Mouse (Mus musculus) kidney, adult 8-10 months (tissue): Measurements from ENCODE around the gene Abhd17c.
"Not testable (repeated sequence)": the region's sequence is repeated elsewhere in the genome, so short reads cannot be mapped to it uniquely, and the experiment has no call there.

Experiments
- DNase-seq, 2 experiments: peaks; one replicate each; pipeline ENCODE4 v3.0.0; 2022

Abhd17c gene

DNA sequence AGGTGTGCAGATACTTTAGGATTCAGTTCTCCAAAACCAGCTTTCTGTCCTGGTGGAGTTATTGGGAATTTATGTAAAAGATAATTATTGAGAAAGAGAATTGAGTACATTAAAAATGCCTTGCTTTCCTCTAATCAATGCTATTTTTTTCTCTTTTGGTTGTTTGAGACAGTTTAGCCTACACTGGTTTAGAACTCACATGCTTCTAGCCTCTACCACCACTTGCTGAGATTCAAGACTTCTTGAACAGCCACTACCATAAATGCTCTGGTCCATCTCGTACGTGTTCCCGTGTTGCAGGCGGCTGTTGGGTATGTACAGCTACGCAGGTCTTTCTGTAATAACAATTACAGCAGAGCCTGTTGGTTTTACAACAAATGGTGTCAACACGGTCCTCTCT is 681 bp upstream of the Abhd17c start:
- no peak for DNase-seq

DNA sequence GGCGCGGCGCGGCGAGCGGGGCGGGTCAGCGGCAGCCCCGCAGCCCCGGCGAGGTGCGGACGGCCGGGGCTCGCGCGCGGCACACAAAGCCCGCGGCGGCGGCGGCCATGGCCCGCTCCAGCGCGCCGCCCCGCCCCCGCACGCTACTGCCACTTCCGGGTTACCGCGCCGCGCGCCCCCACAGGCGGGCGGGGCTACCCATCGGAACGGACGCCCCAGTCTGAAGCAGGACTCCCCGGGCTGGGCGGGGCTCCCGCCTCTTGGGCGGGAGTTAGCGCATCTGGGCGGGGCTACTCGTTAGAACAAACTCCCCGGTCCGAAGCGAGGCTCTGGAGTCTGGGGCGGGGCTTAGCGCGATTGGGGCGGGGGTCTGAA is 254 bp upstream of the Abhd17c start:
- peak; percentile 94 to 95 for DNase-seq

DNA sequence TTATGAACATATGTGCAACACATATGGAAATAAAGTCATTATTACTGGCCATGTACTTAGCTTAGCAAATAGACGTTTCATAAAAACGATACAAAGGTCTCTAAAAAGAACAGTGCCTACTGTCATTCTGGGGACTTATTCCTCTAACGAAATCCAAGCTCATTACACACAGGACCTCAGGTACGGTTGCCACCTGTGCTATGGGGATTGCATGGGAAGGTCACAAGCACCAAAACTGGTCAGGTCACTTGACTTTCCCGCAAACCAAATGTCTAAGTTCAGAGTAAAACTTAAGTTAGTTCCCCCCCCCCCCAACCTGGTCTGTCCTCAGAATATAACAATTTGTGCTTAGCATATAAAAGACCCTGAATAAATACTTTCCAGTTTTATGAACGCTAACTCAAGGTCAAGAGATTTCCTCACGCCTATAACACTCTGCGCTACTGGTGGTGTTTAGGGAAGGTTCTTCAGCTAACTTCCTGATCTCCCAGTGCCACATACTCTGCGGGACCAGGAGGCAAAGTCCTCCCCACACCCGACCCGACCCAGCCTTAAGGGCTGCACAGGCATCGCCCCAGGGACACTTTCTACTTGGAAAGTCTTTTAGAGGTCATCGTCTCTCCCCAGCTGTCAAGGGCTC is 1.2 kb downstream of the Abhd17c start:
- DNase-seq: peak; percentile 60 to 70

DNA sequence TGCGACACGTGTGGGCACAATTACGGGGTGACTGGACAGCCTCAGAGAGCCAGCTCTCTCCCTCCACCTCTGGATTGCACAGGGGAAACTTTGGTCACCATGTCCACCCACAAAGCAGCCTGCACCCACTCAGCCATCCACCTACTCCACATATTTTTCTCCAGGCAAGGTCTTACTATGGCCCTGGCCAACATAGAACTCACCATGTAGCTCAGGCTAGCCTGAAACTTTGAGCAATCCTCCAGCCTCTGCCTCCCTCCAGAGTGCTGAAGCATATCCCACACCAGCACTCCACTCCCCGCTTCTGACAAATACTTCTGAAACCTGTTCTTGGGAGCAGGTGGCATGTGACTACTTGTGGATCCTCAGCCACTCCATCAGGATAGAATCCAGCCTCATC is 1.9 kb downstream of the Abhd17c start:
- DNase-seq: no peak

DNA sequence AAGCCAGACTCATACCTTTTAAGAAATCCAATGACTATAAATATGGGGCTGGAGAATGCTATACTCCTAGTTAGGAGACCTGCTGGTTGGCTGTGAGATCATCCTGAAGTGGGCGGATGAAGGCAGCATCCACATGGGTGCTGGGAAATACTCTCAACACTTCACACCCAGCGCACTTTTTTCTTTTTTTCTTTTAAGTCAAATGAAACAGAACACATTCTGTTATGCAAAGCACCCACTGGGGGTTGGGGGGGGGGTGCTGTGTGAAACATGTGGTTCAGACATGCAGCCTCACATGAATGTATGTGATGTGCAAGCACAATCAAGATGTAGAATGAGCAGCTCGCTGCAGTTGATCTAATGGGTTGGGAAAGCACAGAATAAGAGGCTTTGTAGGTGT is 2.8 kb downstream of the Abhd17c start:
- no peak for DNase-seq

DNA sequence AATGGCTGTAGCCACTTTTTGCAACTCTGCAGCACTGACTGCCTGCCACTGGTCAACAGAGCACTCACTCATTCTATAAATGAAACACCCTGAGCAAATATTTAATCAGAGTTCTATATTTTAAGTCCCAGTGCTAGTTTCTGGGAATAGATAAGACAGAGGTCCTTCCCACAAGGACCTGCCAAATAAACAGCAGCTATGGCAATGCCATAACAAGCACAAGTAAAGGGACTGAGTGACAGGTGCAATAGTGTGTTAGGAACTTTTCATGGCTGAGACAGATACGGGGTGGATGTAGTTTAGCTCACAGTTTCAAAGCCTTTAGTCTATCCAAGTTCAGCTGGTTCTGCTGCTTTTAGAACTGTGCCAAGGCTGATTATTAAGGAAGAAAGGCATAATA is 3.9 kb downstream of the Abhd17c start:
- DNase-seq: no peak

- DNase-seq: peak; percentile 88 to 91
Observed at GRCm38 (mm10) chr7:84145633-84146032, 6.1 kb downstream of the Abhd17c start.

GRCm38 (mm10) chr7:84142736-84143473 is 8.8 kb downstream of the Abhd17c start:
- no peak for DNase-seq

DNA sequence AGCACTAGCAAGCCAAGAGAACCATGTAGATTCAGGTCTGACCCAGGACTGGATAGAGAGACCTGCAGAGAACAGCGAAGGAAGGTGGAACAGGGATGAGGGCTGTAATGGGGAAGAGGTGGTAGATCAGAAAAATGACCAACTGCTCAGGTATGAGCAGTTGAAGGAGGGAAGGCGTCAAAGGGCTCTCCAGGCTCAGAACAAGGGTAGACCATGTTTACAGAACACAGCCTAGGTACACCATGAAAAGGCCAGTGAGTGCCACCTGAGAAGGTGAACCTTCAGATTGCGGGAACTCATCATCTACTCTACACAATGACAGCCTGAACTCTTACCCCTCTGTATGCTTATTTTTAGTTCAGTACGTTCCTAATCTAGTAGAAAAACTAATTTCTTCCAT is 9.5 kb downstream of the Abhd17c start:
- DNase-seq: no peak

GRCm38 (mm10) chr7:84139566-84139965 is 12.1 kb downstream of the Abhd17c start:
- DNase-seq: no peak

GRCm38 (mm10) chr7:84138731-84139130 is 13.0 kb downstream of the Abhd17c start:
- no peak for DNase-seq

- no peak for DNase-seq
Observed at GRCm38 (mm10) chr7:84137779-84138178, 13.9 kb downstream of the Abhd17c start.

GRCm38 (mm10) chr7:84135799-84136700 is 15.6 kb downstream of the Abhd17c start:
- DNase-seq: peak; percentile 53 to 78

- DNase-seq: peak; percentile 93 to 95
Observed at GRCm38 (mm10) chr7:84132704-84133103, 19.0 kb downstream of the Abhd17c start.

DNA sequence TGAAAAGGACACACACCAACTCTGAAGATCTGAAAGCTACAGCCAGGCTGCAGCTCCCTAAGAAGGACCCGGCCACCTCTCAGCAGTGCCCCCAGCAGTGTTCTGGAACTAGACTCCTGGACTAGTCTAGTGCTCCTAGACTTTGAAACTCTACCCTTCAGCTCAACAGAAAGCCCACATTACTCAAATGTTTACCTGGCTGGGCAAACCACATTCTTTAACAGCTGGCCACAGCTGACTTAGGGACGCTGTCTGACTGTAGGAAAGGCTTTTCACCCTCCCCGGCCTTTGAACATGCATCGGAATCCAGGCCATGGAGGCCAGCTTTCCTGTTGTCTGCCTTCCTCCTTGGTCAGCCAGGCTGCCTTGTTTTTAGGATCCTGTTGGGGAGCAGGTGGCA is 20.0 kb downstream of the Abhd17c start:
- peak; percentile 42 to 65 for DNase-seq

GRCm38 (mm10) chr7:84128661-84129060 is 23.0 kb downstream of the Abhd17c start:
- DNase-seq: peak; percentile 68 to 77

DNA sequence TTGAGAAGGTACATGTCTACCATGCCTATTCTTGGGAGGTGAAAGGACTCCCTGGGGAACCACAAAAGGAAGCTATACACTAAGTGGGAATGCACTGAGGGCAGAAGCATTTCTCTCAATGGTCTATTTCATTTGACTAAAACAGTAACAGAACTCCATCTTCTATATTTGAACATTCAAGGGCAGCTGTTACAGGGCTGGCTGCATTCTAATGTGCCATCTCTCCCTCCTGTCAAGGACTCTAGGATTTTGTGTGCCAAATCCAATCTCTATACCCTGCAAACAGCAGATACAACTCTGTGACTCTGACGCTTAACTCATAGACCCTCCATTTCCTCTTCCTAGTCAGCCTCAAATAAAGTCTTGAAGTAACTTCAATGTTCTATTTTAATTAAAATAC is 26.0 kb downstream of the Abhd17c start:
- DNase-seq: no peak

GRCm38 (mm10) chr7:84123651-84124050 is 28.0 kb downstream of the Abhd17c start:
- not testable (repeated sequence) for DNase-seq

- no peak for DNase-seq
Observed at GRCm38 (mm10) chr7:84121778-84122177, 29.9 kb downstream of the Abhd17c start.

DNA sequence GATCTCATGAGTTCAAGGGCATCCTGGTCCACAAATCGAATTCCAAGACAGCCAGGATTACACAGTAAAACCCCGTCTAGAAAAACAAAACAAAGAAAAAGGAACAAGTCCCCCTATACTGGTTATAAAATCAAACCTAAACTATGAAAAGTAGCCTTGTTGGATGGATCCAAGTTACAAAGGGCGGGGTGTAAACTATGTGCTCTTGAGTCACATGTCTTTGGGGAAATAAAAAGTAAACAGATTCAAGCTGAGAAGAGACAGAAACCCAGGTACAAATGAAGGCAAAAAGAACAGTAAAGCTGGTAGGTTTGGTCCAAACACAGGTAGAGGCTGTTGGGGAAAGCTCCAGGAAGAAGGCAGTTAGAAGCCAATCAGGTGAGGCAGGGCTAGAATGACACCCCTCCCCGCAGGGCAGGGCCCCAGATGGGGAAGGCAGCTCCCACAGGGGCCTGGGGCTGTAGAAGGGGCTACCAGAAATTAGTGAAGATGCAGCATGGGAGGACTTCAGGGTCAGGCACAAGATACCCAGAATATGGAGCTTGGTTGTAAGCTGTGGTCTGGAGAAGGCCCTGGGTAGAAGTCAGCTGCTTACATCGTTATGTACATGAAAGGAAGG is 31.4 kb downstream of the Abhd17c start:
- DNase-seq: peak in 1 of 2 experiments; percentile 37

DNA sequence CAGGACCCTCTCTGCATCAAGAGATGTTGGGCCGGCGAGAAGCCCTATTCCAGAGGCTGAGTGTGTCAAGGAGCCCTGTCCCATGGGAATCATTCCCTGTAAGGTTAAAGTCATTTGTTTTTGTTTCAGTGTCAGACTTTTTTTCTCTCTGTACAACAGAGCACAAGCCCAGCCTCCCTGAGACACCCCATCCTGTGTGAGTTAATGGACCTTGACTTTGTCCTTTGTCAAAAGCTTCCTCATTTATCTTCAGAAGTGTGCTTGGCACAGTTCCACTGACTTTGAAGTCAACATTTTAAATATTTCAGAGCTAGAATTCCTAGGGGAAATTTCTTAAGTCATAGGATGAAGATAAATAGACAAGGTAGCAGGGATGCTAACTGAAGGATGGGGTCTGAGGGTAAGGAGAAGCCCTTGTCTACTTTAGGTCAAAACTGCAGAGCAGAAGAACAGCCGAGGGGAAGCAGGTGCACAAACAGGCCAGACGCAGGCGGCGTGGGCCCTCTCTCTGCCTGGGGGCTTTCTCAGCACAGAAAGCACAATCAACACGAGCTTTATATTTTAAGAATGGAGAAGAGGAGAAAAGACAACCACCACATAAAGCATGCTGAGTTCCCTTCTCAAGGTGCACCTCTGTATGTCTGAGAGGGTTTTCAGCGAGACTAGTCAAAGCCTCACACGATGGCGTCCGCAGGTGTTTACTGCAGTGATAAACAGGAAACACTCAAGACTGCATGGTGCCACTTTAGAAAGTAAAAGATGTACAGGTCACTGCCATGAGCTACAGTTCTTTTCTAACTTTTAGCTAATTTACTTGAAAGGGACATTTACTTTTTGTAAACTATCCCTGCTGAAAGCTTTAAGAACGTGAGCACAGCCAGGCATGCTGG is 32.2 kb downstream of the Abhd17c start:
- peak in 1 of 2 experiments; percentile 41 for DNase-seq

GRCm38 (mm10) chr7:84117543-84118122 is 34.1 kb downstream of the Abhd17c start:
- DNase-seq: peak; percentile 53 to 68
